Mouse (Mus musculus) kidney, adult 2 months (tissue): Measurements from ENCODE around the gene Acsm4.

Experiments used
- CTCF ChIP-seq: fragments of 200-500 bp; conservative IDR thresholded peaks from 2 replicates; pipeline ENCODE4 v1.5.1; 2011; ENCODE audit warnings: low read depth, mild to moderate bottlenecking, control low read depth, low read length, moderate library complexity, mixed read lengths; ENCODE audit not compliant: insufficient read depth, insufficient read length
- POLR2A ChIP-seq: fragments of 200-500 bp; IDR thresholded peaks from one replicate; pipeline ENCODE4 v1.6.1; 2011; ENCODE audit warnings: low read depth, low read length, control low read depth

GRCm38 (mm10) chr7:119670395-119670794, 19.4 kb upstream of the Acsm4 start:
- TF ChIP-seq CTCF, result no peak
- no peak for TF ChIP-seq POLR2A
